ENCODE assay signal across 23 mouse cellular contexts in genomic region chr11:23996250-23996649, GRCm38 (mm10).
DNase-seq lines count a peak whose midpoint lies in the region; ATAC-seq lines count a peak whose summit lies in the region.
"Had no signal": no experiment of that assay in that cellular context is flagged by ENCODE, and none has a peak within 500 bp of the region (broad histone marks: within the 10 kb centered on the region; RNA-seq: fewer than 3 reads in every experiment).

No protein-coding gene starts in this region.

- no peak overlapping the region for H3K9ac ChIP-seq in forebrain, embryonic 16.5 days (replicated peaks; ENCODE audit: low read depth, low read length)
- H3K9ac ChIP-seq in forebrain, embryonic 11.5 days (ENCODE audit: low read length): no peak overlapping the region
- no peak overlapping the region for H3K9ac ChIP-seq in midbrain, embryonic 15.5 days
- H3K9ac ChIP-seq in midbrain, embryonic 14.5 days (replicated peaks; ENCODE audit: low read length): no peak overlapping the region
- no peak overlapping the region for H3K9ac ChIP-seq in neural tube, embryonic 14.5 days (replicated peaks; ENCODE audit: low read depth, low read length)
- H3K9ac ChIP-seq: heart, embryonic 12.5 days; intestine, embryonic 15.5 days; midbrain, embryonic 12.5 days had no signal

- H3K4me1 ChIP-seq in forebrain, embryonic 16.5 days (replicated peaks; ENCODE audit: control insufficient read depth, insufficient read depth, low read length): no peaks in the 10 kb centered on the region
- H3K4me1 ChIP-seq in forebrain, embryonic 11.5 days (replicated peaks; ENCODE audit: control insufficient read depth, insufficient read depth, low read length): no peaks in the 10 kb centered on the region
- no peaks in the 10 kb centered on the region for H3K4me1 ChIP-seq in midbrain, embryonic 15.5 days
- no peaks in the 10 kb centered on the region for H3K4me1 ChIP-seq in midbrain, embryonic 14.5 days (ENCODE audit: control insufficient read depth, insufficient read depth, low read length)
- no peaks in the 10 kb centered on the region for H3K4me1 ChIP-seq in neural tube, embryonic 14.5 days (ENCODE audit: control insufficient read depth, insufficient read depth, low read length)
- H3K4me1 ChIP-seq: heart, embryonic 12.5 days; intestine, embryonic 15.5 days; midbrain, embryonic 12.5 days had no signal

- H3K9me3 ChIP-seq in forebrain, embryonic 16.5 days (ENCODE audit: control insufficient read depth, low read length): no peaks in the 10 kb centered on the region
- no peaks in the 10 kb centered on the region for H3K9me3 ChIP-seq in forebrain, embryonic 11.5 days (ENCODE audit: control insufficient read depth, low read length)
- H3K9me3 ChIP-seq in midbrain, embryonic 15.5 days: no peaks in the 10 kb centered on the region
- H3K9me3 ChIP-seq in midbrain, embryonic 14.5 days (ENCODE audit: control insufficient read depth, low read length): no peaks in the 10 kb centered on the region
- no peaks in the 10 kb centered on the region for H3K9me3 ChIP-seq in neural tube, embryonic 14.5 days (ENCODE audit: control insufficient read depth, low read length)
- H3K9me3 ChIP-seq: heart, embryonic 12.5 days; intestine, embryonic 15.5 days; midbrain, embryonic 12.5 days had no signal

- no peaks in the 10 kb centered on the region for H3K36me3 ChIP-seq in forebrain, embryonic 16.5 days (ENCODE audit: control insufficient read depth, insufficient read depth)
- H3K36me3 ChIP-seq in forebrain, embryonic 11.5 days (ENCODE audit: control insufficient read depth, insufficient read depth, low read length): no peaks in the 10 kb centered on the region
- no peaks in the 10 kb centered on the region for H3K36me3 ChIP-seq in midbrain, embryonic 15.5 days (replicated peaks)
- H3K36me3 ChIP-seq in midbrain, embryonic 14.5 days (ENCODE audit: control insufficient read depth, insufficient read depth, low read length): no peaks in the 10 kb centered on the region
- H3K36me3 ChIP-seq in neural tube, embryonic 14.5 days (ENCODE audit: control insufficient read depth, insufficient read depth, low read length): no peaks in the 10 kb centered on the region
- H3K36me3 ChIP-seq: heart, embryonic 12.5 days; intestine, embryonic 15.5 days; midbrain, embryonic 12.5 days had no signal

- ATAC-seq in forebrain, embryonic 16.5 days: peak; percentile 49; the same call in 1 of the 2 replicates
- no peak for ATAC-seq in forebrain, embryonic 11.5 days (replicated peaks; ENCODE audit: low FRiP score)
- peak; percentile 60; the same call in 1 of the 2 replicates for ATAC-seq in midbrain, embryonic 15.5 days (replicated peaks)
- ATAC-seq in midbrain, embryonic 14.5 days (ENCODE audit: low FRiP score, low TSS enrichment): no peak
- peak; percentile 71; the same call in 1 of the 2 replicates for ATAC-seq in neural tube, embryonic 14.5 days (ENCODE audit: low read depth)

- H3K27ac ChIP-seq in forebrain, embryonic 16.5 days (ENCODE audit: low read length): no peak overlapping the region
- H3K27ac ChIP-seq in forebrain, embryonic 11.5 days (ENCODE audit: low read depth, low read length): no peak overlapping the region
- no peak overlapping the region for H3K27ac ChIP-seq in midbrain, embryonic 15.5 days
- no peak overlapping the region for H3K27ac ChIP-seq in midbrain, embryonic 14.5 days (replicated peaks; ENCODE audit: low read depth, low read length)
- H3K27ac ChIP-seq in neural tube, embryonic 14.5 days (ENCODE audit: low read depth, low read length): no peak overlapping the region
- H3K27ac ChIP-seq: intestine, embryonic 15.5 days; midbrain, embryonic 12.5 days had no signal

- DNase-seq in forebrain, embryonic 11.5 days (ENCODE audit: low spot score): no peak
- no peak for DNase-seq in midbrain, embryonic 14.5 days
- DNase-seq in layer of hippocampus, postnatal 36 days: no peak
- DNase-seq in embryo, embryonic 9.5 days (ENCODE audit: extremely low spot score): no peak
- DNase-seq: adrenal gland, adult 2 months; cerebellum, adult 18-20 months; cerebellum, postnatal 36 days; embryo, embryonic 11 days; gastrocnemius, postnatal 25 days; heart, adult 18-20 months; heart, postnatal 10 days; kidney, adult 8-10 months; kidney, postnatal 14 days; lung, adult 18-20 months; lung, postnatal 10 days; thymus, postnatal 14 days had no signal

- H3K27me3 ChIP-seq in forebrain, embryonic 16.5 days (replicated peaks; ENCODE audit: control insufficient read depth, insufficient read depth, low read length): no peaks in the 10 kb centered on the region
- H3K27me3 ChIP-seq in forebrain, embryonic 11.5 days (ENCODE audit: control insufficient read depth, insufficient read depth, low read length): no peaks in the 10 kb centered on the region
- H3K27me3 ChIP-seq in midbrain, embryonic 15.5 days (replicated peaks): no peaks in the 10 kb centered on the region
- H3K27me3 ChIP-seq in midbrain, embryonic 14.5 days (ENCODE audit: control insufficient read depth, insufficient read depth, low read length): no peaks in the 10 kb centered on the region
- no peaks in the 10 kb centered on the region for H3K27me3 ChIP-seq in neural tube, embryonic 14.5 days (ENCODE audit: control insufficient read depth, insufficient read depth, low read length)
- H3K27me3 ChIP-seq: heart, embryonic 12.5 days; intestine, embryonic 15.5 days had no signal

- H3K4me3 ChIP-seq in forebrain, embryonic 16.5 days (replicated peaks; ENCODE audit: low read length): no peak overlapping the region
- no peak overlapping the region for H3K4me3 ChIP-seq in forebrain, embryonic 11.5 days (ENCODE audit: low read depth, low read length)
- H3K4me3 ChIP-seq in midbrain, embryonic 15.5 days: no peak overlapping the region
- no peak overlapping the region for H3K4me3 ChIP-seq in midbrain, embryonic 14.5 days (replicated peaks; ENCODE audit: low read depth, low read length)
- H3K4me3 ChIP-seq in neural tube, embryonic 14.5 days (ENCODE audit: low read depth, low read length): no peak overlapping the region
- H3K4me3 ChIP-seq: heart, embryonic 12.5 days; intestine, embryonic 15.5 days; midbrain, embryonic 12.5 days had no signal

- no peak overlapping the region for H3K4me2 ChIP-seq in forebrain, embryonic 16.5 days (ENCODE audit: low read length)
- H3K4me2 ChIP-seq in forebrain, embryonic 11.5 days (ENCODE audit: low read depth, low read length, severe bottlenecking): no peak overlapping the region
- H3K4me2 ChIP-seq in midbrain, embryonic 15.5 days: no peak overlapping the region
- no peak overlapping the region for H3K4me2 ChIP-seq in midbrain, embryonic 14.5 days (ENCODE audit: low read length)
- H3K4me2 ChIP-seq in neural tube, embryonic 14.5 days (ENCODE audit: low read depth, low read length): no peak overlapping the region
- H3K4me2 ChIP-seq: heart, embryonic 12.5 days; intestine, embryonic 15.5 days; liver, embryonic 11.5 days; midbrain, embryonic 12.5 days had no signal

- 65% methylated on average over 9 of the region's 9 CpGs for WGBS in forebrain, embryonic 16.5 days
- WGBS in forebrain, embryonic 11.5 days: 86% methylated on average over 9 of the region's 9 CpGs
- WGBS in midbrain, embryonic 15.5 days: 72% methylated on average over 9 of the region's 9 CpGs
- WGBS in midbrain, embryonic 14.5 days: 77% methylated on average over 9 of the region's 9 CpGs
- WGBS in neural tube, embryonic 14.5 days: 72% methylated on average over 9 of the region's 9 CpGs

Comparison
In these comparisons a context has a peak if more than half of its experiments do, and no peak if none do; other contexts are left out.
1. ATAC-seq: peak in forebrain, embryonic 16.5 days (single experiment), midbrain, embryonic 15.5 days (single experiment) and neural tube, embryonic 14.5 days (single experiment); none in forebrain, embryonic 11.5 days (single experiment) and midbrain, embryonic 14.5 days (single experiment).